Mouse (Mus musculus) stomach, embryonic 14.5 days (tissue): ENCODE results near the gene Wdr48. TPM values are rescaled to one million over a fixed set of nuclear protein-coding genes. Genes with fewer than 3 reads are reported as not detected.

ENCODE experiments used
- ATAC-seq: fragments of 200-750 bp; cut with Nextera tagmentation; 2 replicates; pipeline ENCODE4 v1.8.0; 2017; ENCODE audit warnings: low read depth, moderate TSS enrichment; ENCODE audit not compliant: insufficient number of reproducible peaks, insufficient read depth, low FRiP score
- H3K27ac ChIP-seq: fragments of 300-500 bp; sonication (generic); 2 replicates; pipeline ENCODE4 v1.5.1; 2014; ENCODE audit warnings: mild to moderate bottlenecking, low read length, moderate library complexity, mixed read lengths
- H3K27me3 ChIP-seq: fragments of 300-500 bp; sonication (generic); 2 replicates; pipeline ENCODE4 v1.6.1; 2014; ENCODE audit warnings: low read length, control low read depth, mixed read lengths; ENCODE audit not compliant: control insufficient read depth, insufficient read depth
- H3K36me3 ChIP-seq: fragments of 300-500 bp; sonication (generic); 2 replicates; pipeline ENCODE4 v1.6.1; 2014; ENCODE audit warnings: mild to moderate bottlenecking, control low read depth, low read length, moderate library complexity, mixed read lengths; ENCODE audit not compliant: control insufficient read depth, insufficient read depth
- H3K4me1 ChIP-seq: fragments of 300-500 bp; sonication (generic); 2 replicates; pipeline ENCODE4 v1.6.1; 2014; ENCODE audit warnings: low read length, control low read depth, mixed read lengths; ENCODE audit not compliant: control insufficient read depth, insufficient read depth
- H3K4me2 ChIP-seq: fragments of 300-500 bp; sonication (generic); replicated peaks from 2 replicates; pipeline ENCODE4 v1.6.1; 2014; ENCODE audit warnings: low read depth, low read length, control low read depth
- H3K4me3 ChIP-seq: fragments of 300-500 bp; sonication (generic); 2 replicates; pipeline ENCODE4 v1.5.1; 2014; ENCODE audit warnings: low read depth, low read length, control low read depth
- H3K9ac ChIP-seq: fragments of 300-500 bp; sonication (generic); replicated peaks from 2 replicates; pipeline ENCODE4 v1.6.1; 2014; ENCODE audit warnings: low read depth, mild to moderate bottlenecking, control low read depth, low read length, moderate library complexity, mixed read lengths
- H3K9me3 ChIP-seq: fragments of 300-500 bp; sonication (generic); 2 replicates; pipeline ENCODE4 v1.6.1; 2016; ENCODE audit warnings: low read depth, low read length, control low read depth; ENCODE audit not compliant: control insufficient read depth
- WGBS: fragments of 180-500 bp; shearing (Covaris S2); extraction: QIAGEN DNeasy Blood & Tissue Kit; methylation state at CpG from one replicate; pipeline ENCODE4 v1.1.7; 2014; 5-methylcytosine and 5-hydroxymethylcytosine counted together
- polyA plus RNA-seq: library from polyadenylated mRNA; unstranded; fragments of >200 nt; fragmentation: Nextera tagmentation; extraction: Ambion mirVana; gene quantifications from 2 replicates; pipeline ENCODE4 v1.2.1, GENCODE M21; 2014

The Wdr48 gene
- 54.0 and 57.9 TPM in 2 replicates for polyA plus RNA-seq

DNA sequence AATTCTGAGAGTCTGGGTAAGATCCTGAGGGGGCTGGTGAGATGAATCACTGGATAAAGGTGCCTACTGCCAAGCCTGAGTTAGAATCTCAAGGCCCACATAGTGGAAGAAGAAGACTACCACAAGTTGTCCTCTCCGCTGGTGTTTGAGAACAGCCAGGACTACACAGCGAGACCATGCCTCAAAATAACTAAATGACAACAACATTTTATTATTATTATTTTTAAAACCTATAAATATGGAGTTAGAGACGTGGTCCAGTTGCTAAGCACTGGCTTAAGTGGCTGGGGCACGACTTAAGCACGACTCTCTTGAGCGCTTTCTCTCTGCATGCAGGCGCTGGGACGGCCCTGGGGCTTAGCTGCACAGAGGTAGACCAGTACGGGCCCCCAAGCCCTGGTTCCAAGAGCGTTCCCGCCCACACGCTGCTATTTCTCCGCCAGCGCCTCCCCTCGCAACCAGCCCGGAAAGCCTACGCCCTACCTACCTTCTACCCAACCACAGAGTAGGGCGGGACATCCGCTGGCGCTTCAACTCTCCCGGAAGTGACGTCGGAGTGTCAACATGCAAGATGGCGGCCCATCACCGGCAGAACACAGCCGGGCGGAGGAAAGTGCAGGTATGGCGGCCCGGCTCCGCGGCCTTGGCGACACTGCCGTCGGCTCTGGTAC, at the start of gene Wdr48:
Wdr48 (plus strand) TSS at position 540 of the 671 bp plus-strand sequence.
- ATAC-seq = peak; percentile 99
- H3K36me3 ChIP-seq = no peaks in the 10 kb centered on the region
- H3K27ac ChIP-seq = peak within 1 kb of the TSS; percentile 73; the same call in 1 of the 2 replicates
- peak within 1 kb of the TSS; percentile 71 for H3K9ac ChIP-seq
- 3% methylated on average over 34 of the region's 34 CpGs for WGBS
- no peaks in the 10 kb centered on the region for H3K27me3 ChIP-seq
- no peaks in the 10 kb centered on the region for H3K9me3 ChIP-seq
- H3K4me2 ChIP-seq = peak within 1 kb of the TSS; percentile 89
- peaks cover 9% of the 10 kb centered on the region for H3K4me1 ChIP-seq
- peak within 1 kb of the TSS; percentile 86 for H3K4me3 ChIP-seq

DNA sequence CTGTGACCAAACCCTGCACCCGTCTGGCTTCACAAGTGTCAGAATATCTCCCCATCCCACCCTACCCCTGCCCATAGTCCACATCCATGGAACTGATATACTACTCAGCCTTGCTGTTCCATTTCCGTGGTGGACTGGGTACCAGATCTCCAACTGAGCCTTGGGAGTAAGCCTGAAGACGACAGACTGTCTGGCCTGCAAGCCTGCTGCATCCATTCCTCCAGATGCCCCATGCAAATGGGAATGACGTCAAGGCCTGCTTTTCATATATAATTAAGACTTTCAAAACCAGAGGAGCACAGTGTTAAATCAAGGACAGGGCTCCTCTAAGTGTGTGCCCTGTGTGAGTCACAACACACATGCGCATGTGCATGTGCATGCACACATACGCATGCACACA, 47.5 kb upstream of the Wdr48 start:
- Histone ChIP-seq H3K9ac (no peak overlapping the region), H3K36me3 (no peaks in the 10 kb centered on the region), H3K9me3 (no peaks in the 10 kb centered on the region), H3K27ac (no peak overlapping the region), H3K27me3 (no peaks in the 10 kb centered on the region), H3K4me1 (no peaks in the 10 kb centered on the region), H3K4me3 (no peak overlapping the region), H3K4me2 (no peak overlapping the region)
- ATAC-seq = no peak
- WGBS = 78% methylated on average over 6 of the region's 6 CpGs

DNA sequence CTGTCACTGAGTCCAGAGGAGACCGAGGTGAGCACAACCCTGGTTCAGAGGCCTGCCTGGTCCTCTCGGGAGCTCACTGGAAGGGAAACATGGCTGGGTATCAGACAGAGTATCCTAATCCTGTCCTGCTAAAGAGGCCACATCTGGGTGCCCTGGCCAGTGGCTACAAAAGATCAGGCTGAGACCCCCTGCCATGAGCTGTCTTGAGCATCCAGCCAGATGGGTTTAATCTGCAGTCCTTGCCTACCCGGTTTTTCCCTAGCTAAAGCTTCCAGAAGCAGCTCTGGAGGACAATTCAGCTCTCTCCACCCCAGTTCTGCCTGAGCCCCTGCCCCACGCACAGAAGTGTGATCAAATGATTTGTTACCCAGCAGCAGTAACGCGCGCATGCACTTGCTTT, 46.0 kb upstream of the Wdr48 start:
- WGBS = 44% methylated on average over 7 of the region's 7 CpGs
- ATAC-seq = no peak

DNA sequence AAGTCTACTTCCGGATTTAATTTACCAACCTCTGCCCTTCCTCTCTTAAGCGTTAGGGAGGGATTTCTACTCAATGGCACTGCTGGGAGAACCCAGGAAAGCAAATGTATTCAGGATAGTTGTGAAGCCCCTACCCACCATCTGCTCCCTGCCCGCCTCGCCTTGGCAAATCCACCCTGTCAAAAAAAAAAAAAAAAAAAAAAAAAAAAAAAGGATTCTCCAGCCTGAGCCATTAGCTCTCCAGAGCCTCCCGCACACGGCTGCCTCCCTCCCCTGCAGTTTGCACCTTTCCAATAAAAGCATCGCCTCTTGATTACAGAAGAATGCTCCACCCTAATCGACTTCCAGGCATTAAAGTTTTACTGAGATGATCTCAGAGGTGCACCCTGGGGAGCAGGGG, 45.5 kb upstream of the Wdr48 start:
- ATAC-seq = no peak
- no peak overlapping the region for H3K4me2 ChIP-seq
- WGBS = 19% methylated on average over 8 of the region's 8 CpGs

More for the DNA sequence above, 46.0 kb upstream of the Wdr48 start:
- Histone ChIP-seq H3K4me1 (no peaks in the 10 kb centered on the region), H3K4me2 (no peak overlapping the region), H3K27ac (no peak overlapping the region), H3K27me3 (no peaks in the 10 kb centered on the region), H3K9ac (no peak overlapping the region), H3K9me3 (no peaks in the 10 kb centered on the region), H3K36me3 (no peaks in the 10 kb centered on the region), H3K4me3 (no peak overlapping the region)

DNA sequence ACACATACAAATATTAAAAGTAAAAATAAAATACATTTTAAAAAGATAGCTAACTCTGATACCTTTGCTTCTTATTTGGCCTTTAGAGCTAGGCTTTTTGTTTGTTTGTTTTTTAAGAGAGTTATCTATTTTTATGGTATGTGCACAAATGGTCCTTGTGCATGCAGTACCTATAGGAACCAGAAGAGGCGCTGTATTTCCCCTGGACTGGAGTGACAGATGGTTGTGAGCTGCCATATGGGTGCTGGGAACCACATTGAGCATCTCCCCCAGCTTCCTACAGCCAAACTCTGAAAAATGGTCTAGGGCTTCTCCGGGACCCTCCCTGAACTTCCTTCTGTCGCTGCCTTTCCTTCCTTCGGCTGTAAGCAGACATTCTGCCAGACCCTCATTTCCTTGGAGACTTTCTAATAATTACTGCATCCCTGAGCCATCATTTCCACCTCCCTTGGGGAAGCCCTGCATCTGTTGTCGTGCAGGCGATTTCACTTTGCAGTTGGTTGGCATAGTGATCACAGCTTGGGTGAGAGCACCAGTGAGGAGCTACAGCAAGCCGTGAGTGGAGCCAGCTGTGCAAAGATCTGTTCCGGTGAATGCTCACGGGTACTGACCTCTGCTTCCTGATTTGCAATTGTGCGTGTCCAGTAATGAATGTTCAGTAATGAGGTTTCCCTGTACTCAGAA, 42.2 kb upstream of the Wdr48 start:
- ATAC-seq = no peak
- H3K4me3 ChIP-seq = no peak overlapping the region
- no peak overlapping the region for H3K27ac ChIP-seq
- no peak overlapping the region for H3K9ac ChIP-seq
- H3K4me1 ChIP-seq = no peaks in the 10 kb centered on the region
- H3K36me3 ChIP-seq = no peaks in the 10 kb centered on the region
- H3K9me3 ChIP-seq = no peaks in the 10 kb centered on the region
- no peaks in the 10 kb centered on the region for H3K27me3 ChIP-seq
- WGBS = 66% methylated on average over 10 of the region's 10 CpGs
- H3K4me2 ChIP-seq = no peak overlapping the region

More for the DNA sequence above, 45.5 kb upstream of the Wdr48 start:
- H3K27ac ChIP-seq = no peak overlapping the region
- no peak overlapping the region for H3K4me3 ChIP-seq
- no peaks in the 10 kb centered on the region for H3K27me3 ChIP-seq
- H3K4me1 ChIP-seq = no peaks in the 10 kb centered on the region
- H3K9ac ChIP-seq = no peak overlapping the region
- H3K9me3 ChIP-seq = no peaks in the 10 kb centered on the region
- no peaks in the 10 kb centered on the region for H3K36me3 ChIP-seq

DNA sequence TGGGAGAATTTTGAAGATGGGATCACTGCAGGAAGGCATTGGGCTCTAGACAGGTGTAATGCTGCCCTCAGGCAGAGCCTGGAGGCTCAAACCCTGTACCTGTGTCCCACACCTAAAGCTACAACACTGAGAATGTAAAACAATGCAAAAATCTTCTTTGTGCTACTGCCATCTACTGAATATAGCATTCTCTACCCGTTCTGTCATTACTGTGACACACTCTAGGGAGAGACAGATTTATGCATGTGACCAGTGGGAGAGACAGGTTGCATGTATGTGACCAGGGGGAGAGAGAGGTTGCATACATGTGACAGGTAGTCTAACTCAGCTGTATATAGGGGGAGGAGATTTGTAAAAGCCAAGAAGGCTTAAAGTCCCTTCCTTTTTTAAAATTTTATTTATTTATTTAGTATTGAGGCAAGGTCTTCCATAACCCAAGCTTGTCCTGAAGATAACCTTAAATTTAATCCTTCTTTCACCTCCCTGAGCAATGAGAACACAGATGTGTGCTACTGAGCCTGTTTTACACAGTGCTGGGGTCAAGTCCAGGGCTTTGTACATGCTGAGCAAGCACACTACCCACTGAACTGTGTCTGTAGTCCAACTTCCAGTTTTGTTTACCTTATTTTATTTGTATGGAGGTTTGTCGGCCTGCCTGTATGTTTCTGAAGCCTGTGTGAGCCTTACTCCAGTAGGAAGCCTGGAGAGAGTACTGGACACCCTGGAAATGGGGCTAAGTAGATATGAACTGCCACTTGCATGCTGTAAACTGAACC, 41.4 kb upstream of the Wdr48 start:
- no peaks in the 10 kb centered on the region for H3K36me3 ChIP-seq
- H3K4me1 ChIP-seq = no peaks in the 10 kb centered on the region
- no peak overlapping the region for H3K4me2 ChIP-seq
- ATAC-seq = no peak
- H3K27ac ChIP-seq = no peak overlapping the region
- no peak overlapping the region for H3K4me3 ChIP-seq
- no peaks in the 10 kb centered on the region for H3K9me3 ChIP-seq
- WGBS = 65% methylated on average over 2 of the region's 2 CpGs
- no peak overlapping the region for H3K9ac ChIP-seq
- H3K27me3 ChIP-seq = no peaks in the 10 kb centered on the region

DNA sequence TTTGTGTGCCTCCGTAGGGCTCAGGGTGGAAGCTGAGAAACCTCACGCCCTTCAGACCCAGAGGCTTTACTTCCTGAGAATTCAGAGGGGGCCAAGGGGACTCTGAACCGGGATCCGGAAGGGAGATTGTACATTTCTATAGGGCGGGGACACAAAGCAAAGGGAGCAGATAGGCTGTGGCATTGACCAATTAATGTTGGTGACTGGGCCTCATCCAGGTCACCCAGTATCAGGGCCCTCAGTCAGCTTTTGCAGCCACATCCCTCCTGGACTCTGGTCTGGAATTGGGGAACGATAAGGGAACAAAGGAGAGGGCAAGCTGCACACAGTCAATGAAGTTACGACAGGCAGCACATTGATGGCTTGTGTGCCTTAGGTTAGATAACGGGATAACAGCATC, 40.5 kb upstream of the Wdr48 start:
- Histone ChIP-seq H3K27me3 (no peaks in the 10 kb centered on the region), H3K27ac (no peak overlapping the region), H3K4me2 (no peak overlapping the region), H3K4me3 (no peak overlapping the region), H3K9ac (no peak overlapping the region), H3K36me3 (no peaks in the 10 kb centered on the region), H3K9me3 (no peaks in the 10 kb centered on the region), H3K4me1 (no peaks in the 10 kb centered on the region)
- 52% methylated on average over 8 of the region's 8 CpGs for WGBS
- no peak for ATAC-seq

DNA sequence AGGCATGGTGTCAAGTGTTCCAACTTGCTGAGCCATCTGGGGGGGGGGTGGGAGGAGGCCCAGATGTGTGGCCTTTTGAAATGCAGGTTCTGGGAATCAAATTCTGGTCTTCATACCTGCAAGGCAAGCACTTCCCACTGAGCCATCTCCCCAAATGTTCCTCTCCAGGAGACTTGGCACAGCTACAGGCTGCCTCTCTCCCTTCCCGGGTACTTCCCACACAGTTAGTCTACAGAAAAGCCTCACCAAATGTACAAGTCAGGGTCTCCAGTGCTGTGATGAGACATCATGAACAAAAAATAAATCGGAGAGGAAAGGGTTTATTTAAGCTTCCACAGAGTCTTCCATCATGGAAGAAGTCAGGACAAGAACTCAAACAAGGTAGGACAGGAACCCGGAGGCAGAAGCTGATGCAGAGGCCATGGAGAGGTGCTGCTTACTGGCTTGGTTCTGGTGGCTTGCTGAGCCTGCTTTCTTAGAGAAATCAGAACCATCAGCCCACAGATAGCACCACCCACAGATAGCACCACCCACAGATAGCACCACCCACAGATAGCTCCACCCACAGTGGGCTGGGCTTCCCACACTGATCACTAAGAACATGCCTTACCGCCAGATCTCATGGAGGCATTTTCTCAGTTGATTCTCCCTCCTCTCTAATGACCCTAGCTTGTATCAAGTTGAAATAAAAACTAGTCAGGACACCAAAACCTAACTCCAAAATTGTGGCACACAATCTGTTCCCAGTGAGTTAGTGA, 7.4 kb upstream of the Wdr48 start:
- no peaks in the 10 kb centered on the region for H3K27me3 ChIP-seq
- H3K9me3 ChIP-seq = no peaks in the 10 kb centered on the region
- H3K4me3 ChIP-seq = no peak overlapping the region
- ATAC-seq = no peak
- 64% methylated on average over 4 of the region's 4 CpGs for WGBS
- H3K36me3 ChIP-seq = no peaks in the 10 kb centered on the region
- H3K4me2 ChIP-seq = no peak overlapping the region
- H3K4me1 ChIP-seq = no peaks in the 10 kb centered on the region
- no peak overlapping the region for H3K27ac ChIP-seq
- no peak overlapping the region for H3K9ac ChIP-seq
